Mouse (Mus musculus) ES-CJ7 (cell line): ENCODE measurements around the gene Kcns1.

Experiments
- DNase-seq: peaks from one replicate; pipeline ENCODE4 v3.0.0; 2011; ENCODE audit warnings: low read depth, low spot score

The Kcns1 gene

DNA sequence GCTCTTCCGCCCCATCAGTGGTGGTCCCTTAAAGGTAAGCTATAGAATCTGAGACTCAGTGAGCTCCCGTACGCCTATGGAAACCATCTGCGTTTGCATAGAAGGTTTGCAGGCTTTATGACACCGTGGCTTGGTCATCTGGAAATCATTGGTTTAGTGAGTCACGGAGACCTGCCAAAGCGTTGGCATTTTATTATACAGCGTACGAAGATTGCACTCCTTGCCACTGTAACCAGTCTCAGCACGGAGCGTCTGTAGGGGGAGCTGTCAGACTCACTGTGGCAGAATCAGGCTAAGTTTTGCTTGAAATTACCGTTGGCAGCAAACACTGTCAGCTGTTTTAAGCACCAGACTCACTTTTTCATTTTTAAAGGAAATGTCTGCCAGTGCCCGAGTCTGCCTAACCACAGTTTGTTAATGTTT lies 44.4 kb downstream of the Kcns1 start:
- DNase-seq, result peak; percentile 24

DNA sequence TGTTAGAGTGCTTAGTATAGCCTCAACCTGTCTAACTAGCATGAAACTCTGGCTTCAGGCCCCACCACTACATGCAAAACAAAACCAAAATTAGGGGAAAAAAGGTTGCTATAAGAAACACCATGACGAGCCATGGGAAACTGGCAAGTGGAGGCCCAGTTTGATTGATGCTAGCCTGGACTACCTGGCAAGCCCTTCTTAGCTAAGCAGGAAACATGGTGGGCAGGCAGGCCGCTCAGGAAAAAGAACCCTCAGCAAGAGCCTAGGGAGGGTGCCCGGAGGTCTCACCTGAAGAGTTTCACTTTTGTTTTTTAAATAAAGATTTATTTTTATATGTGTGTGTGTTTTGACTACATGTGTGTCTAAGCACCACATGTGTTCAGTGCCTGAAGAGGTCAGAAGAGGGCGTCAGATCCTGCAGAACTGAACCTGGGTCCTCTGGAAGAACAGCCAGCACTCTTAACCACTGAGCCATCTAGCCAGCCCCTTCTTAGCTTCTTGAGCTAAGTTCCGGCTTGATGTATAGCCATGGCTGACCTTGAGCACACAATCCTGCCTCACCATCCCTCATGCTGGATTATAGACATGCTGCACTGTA lies 47.6 kb downstream of the Kcns1 start:
- DNase-seq, result no peak

DNA sequence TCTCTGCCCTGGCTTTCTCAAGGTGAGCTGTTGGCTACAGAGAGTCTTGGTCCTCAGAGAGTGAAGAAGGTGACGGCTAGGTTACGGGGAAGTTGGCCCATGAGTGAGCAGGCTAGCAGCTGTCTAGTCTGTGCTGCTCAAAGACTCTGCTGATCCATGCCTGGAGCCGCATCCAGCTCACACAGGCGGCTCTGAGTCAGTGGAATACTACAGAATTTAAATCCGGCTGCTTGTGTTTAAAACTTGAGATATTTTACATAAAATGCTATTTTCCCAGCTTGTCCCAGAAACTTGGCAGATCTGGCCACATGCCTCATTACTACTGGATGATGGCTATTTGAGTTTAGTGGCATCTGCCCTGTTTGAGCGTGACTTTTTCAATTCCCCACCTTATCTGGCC lies 51.4 kb downstream of the Kcns1 start:
- no peak for DNase-seq

DNA sequence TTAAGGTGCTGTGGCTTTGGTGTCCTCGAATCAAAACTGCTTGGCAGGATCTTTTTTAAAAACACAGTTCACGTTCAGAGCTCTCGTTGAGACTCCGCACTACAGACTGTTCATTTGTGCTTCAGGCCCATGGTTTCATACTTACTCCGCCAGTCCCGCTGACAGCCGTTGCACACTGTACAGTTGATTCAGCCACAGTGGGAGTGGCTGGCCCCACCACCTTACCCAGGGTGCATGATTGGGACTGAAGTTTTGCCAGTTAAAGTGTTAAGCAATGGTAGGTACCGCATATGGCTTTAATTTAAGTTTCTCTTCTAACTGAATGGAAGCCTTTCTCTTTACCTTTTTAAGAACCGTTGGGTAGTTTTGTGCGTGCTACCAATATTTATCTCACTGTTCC lies 55.4 kb downstream of the Kcns1 start:
- DNase-seq, result no peak

DNA sequence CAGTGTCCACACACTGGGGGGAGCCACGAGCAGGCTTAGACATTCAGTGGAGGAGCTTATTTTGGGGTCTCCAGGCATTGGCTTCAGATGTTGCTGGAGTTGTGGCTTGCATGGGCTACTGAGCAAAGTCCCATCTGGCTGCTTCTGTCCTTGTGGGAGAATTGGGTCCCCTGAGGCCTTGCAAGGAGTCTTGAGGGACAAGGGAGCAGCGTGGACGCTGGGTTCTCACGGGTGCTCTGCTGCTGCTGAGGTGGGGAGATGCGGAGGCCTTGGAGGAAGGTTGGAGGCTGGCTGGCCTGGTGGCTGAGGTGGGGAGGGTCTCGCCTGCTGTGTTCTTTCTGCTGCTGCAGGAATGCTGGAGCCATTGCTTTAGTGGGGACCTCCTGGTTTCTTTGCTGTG lies 56.9 kb downstream of the Kcns1 start:
- DNase-seq, result no peak
